Mouse (Mus musculus): ENCODE measurements around the gene Taok1. TPM values are rescaled to one million over a fixed set of nuclear protein-coding genes. Genes with fewer than 3 reads are reported as not detected.
"Not testable (repeated sequence)": the region's sequence is repeated elsewhere in the genome, so short reads cannot be mapped to it uniquely, and the experiment has no call there.

The Taok1 gene
- polyA plus RNA-seq, 1 experiment from 2014 or later = 15.1 TPM

DNA sequence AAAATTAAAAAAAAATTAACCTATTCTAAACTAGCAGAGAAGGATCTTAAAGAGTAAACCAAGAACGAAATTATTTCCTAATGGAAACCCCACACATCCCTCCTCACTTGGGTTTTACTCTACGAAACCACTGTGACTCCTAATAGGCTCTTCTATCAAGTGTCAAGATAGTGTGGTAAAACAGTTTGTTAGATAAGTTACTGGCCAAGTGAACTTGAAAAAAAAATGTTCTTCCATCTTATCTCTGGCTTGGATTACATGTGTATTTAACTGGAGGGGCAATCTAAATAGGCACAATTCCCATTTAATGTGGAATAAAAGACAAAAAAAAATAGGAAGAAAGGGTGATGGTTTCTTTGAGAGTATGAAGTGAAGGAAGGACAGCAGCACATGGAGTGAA lies 76.8 kb downstream of the Taok1 start:
- no peaks in the 10 kb centered on the region for H3K27me3 ChIP-seq (ENCODE audit: control insufficient read depth, insufficient read depth, low read length)
- H3K27ac ChIP-seq (replicated peaks; ENCODE audit: low read depth, low read length) = no peak overlapping the region
- H3K9me3 ChIP-seq (replicated peaks; ENCODE audit: control insufficient read depth, low read length) = no peaks in the 10 kb centered on the region
- H3K4me3 ChIP-seq (ENCODE audit: low read depth, low read length) = no peak overlapping the region
- DNase-seq (ENCODE audit: low spot score) (no peak), ATAC-seq (replicated peaks; ENCODE audit: insufficient number of reproducible peaks, low FRiP score, low TSS enrichment, low read depth) (no peak)
- 88% methylated on average over 2 of the region's 2 CpGs for WGBS
- H3K9ac ChIP-seq (replicated peaks; ENCODE audit: low read length) = no peak overlapping the region
- no peak overlapping the region for H3K4me2 ChIP-seq (ENCODE audit: low read depth, low read length)
- H3K36me3 ChIP-seq (replicated peaks; ENCODE audit: control insufficient read depth, insufficient read depth, low read depth, low read length) = no peaks in the 10 kb centered on the region; the same call in 1 of the 2 replicates
- H3K4me1 ChIP-seq (ENCODE audit: control insufficient read depth, insufficient read depth, low read length) = no peaks in the 10 kb centered on the region

DNA sequence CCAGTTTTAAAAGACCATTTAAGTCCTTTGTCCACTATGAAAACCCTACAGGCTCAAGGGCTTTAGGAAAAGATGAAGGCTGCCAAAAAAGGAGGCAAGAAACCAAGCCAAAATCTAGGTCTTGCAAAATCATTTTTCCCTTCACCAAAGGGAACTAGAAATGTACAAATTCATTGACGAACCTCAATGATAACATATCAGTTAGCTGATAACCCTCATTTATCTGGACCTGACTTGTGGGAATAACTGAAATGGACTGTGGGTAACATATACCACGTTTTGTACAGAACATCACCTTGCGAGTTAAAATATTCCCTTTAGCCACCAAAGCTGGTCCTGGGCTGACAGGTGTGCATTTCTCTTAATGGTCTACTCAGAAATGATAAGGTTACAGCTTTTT lies 78.0 kb downstream of the Taok1 start:
- Histone ChIP-seq H3K9me3 (replicated peaks; ENCODE audit: control insufficient read depth, low read length) (no peaks in the 10 kb centered on the region), H3K36me3 (replicated peaks; ENCODE audit: control insufficient read depth, insufficient read depth, low read depth, low read length) (no peaks in the 10 kb centered on the region; the same call in 1 of the 2 replicates), H3K4me2 (ENCODE audit: low read depth, low read length) (no peak overlapping the region), H3K4me3 (ENCODE audit: low read depth, low read length) (no peak overlapping the region), H3K4me1 (ENCODE audit: control insufficient read depth, insufficient read depth, low read length) (no peaks in the 10 kb centered on the region), H3K9ac (replicated peaks; ENCODE audit: low read length) (no peak overlapping the region), H3K27me3 (ENCODE audit: control insufficient read depth, insufficient read depth, low read length) (no peaks in the 10 kb centered on the region), H3K27ac (replicated peaks; ENCODE audit: low read depth, low read length) (no peak overlapping the region)
- WGBS = 88% methylated on average over 3 of the region's 3 CpGs
- no peak for ATAC-seq (replicated peaks; ENCODE audit: insufficient number of reproducible peaks, low FRiP score, low TSS enrichment, low read depth)
- DNase-seq (ENCODE audit: low spot score) = no peak

DNA sequence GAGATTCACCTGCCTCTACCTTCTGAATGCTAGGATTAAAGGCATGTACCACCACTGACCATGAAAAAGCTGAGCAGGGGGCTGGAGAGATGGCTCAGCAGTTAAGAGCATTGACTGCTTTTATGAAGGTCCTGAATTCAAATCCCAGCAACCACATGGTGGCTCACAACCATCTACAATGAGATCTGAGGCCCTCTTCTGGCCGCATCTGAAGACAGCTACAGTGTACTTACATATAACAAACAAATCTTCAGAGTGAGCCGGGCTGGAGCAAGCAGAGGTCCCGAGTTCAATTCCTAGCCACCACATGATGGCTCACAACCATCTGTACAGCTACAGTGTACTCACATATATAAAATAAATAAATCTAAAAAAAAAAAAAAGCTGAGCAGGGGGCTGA lies 79.2 kb downstream of the Taok1 start:
- not testable (repeated sequence) for H3K9ac ChIP-seq (replicated peaks; ENCODE audit: low read length); ATAC-seq (replicated peaks; ENCODE audit: insufficient number of reproducible peaks, low FRiP score, low TSS enrichment, low read depth); H3K4me3 ChIP-seq (ENCODE audit: low read depth, low read length); H3K9me3 ChIP-seq (replicated peaks; ENCODE audit: control insufficient read depth, low read length); H3K27ac ChIP-seq (replicated peaks; ENCODE audit: low read depth, low read length); H3K4me1 ChIP-seq (ENCODE audit: control insufficient read depth, insufficient read depth, low read length); H3K27me3 ChIP-seq (ENCODE audit: control insufficient read depth, insufficient read depth, low read length); H3K4me2 ChIP-seq (ENCODE audit: low read depth, low read length); H3K36me3 ChIP-seq (replicated peaks; ENCODE audit: control insufficient read depth, insufficient read depth, low read depth, low read length); DNase-seq (ENCODE audit: low spot score)
- WGBS = 93% methylated on average over 3 of the region's 3 CpGs

DNA sequence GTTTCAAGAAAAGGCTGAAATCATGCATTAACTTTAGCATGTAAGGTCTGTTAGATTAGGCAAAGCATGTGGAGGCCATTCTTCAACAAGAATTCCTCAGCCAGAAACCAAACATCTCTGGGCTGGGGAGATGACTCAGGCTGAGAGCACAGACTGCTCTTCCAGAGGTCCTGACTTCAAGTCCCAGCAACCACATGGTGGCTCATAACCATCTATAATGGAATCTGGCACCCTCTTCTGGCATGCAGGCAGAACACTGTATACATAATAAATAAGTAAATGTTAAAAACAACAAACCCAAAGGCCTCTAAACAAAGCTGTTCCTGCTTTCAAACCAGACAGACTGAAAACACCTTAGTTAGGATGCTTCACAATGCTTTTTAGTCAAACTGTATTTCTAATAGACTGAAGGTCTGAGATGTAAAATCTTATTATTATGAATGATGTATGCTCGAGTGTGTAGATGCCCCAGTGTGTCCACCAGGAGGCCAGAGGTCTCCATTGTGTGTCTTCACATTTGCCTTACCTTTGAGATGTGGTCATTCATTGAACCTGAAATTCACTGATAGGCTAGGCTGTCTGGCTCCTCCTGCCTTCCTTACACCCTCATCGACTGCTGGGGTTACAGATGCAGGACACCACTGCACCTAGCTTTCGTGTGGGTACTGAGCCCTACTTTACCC lies 81.7 kb downstream of the Taok1 start:
- ATAC-seq (replicated peaks; ENCODE audit: insufficient number of reproducible peaks, low FRiP score, low TSS enrichment, low read depth) (no peak), DNase-seq (ENCODE audit: low spot score) (no peak)
- Histone ChIP-seq H3K9ac (replicated peaks; ENCODE audit: low read length) (no peak overlapping the region), H3K27ac (replicated peaks; ENCODE audit: low read depth, low read length) (no peak overlapping the region), H3K4me1 (ENCODE audit: control insufficient read depth, insufficient read depth, low read length) (no peaks in the 10 kb centered on the region), H3K9me3 (replicated peaks; ENCODE audit: control insufficient read depth, low read length) (no peaks in the 10 kb centered on the region), H3K36me3 (replicated peaks; ENCODE audit: control insufficient read depth, insufficient read depth, low read depth, low read length) (no peaks in the 10 kb centered on the region; the same call in 1 of the 2 replicates), H3K27me3 (ENCODE audit: control insufficient read depth, insufficient read depth, low read length) (no peaks in the 10 kb centered on the region), H3K4me3 (ENCODE audit: low read depth, low read length) (no peak overlapping the region), H3K4me2 (ENCODE audit: low read depth, low read length) (no peak overlapping the region)
- 74% methylated on average over 3 of the region's 3 CpGs for WGBS

DNA sequence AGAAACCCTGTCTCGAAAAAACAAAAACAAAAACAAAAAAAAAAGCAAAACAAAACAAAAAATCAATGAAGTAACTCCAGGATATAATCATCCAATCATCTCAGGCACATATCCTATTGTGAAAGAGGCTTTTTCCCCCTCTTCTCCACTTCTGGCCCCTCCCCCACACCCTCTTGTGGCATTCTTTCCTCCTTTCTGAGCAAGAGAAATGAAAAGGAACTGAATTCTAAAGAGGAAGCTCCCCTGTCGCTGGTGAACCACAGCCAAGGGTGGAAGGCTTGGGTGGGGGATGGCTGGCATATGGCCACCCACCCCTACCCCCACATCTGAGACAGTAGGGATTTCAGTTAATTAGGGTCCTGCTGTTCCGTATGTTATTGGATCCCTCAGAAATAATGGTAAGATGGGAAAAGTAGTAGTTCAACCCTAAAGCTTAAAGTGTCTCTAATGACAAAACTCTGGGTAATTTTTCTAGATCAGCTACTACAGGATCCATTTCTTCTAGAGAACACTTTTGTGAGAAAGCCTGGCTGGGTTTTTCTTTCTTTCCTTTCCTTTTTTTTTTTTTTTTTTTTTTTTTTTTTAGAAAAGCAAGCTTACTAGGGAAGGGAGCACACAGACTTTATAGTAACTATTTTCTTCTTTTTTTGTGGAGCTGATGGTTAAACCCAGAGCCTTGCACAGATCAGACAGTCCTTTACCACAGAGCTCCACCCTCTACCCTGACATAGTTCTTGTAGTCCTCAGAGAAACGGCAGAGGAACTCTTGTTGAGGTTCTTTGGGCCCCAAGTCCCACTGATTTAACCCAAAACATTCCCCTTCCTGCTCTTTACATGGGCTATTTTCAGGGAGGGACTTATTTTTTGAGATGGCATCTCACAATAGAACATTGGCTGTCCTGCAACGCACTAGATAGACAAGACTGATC lies 86.8 kb downstream of the Taok1 start:
- H3K27me3 ChIP-seq (ENCODE audit: control insufficient read depth, insufficient read depth, low read length) = 0 out of 2 replicates have a peak, but pooled peaks cover 5% of the 10 kb centered on the region
- peak; percentile 40 for DNase-seq (ENCODE audit: low spot score)
- H3K4me1 ChIP-seq (ENCODE audit: control insufficient read depth, insufficient read depth, low read length) = peaks cover 3% of the 10 kb centered on the region
- no peaks in the 10 kb centered on the region for H3K9me3 ChIP-seq (replicated peaks; ENCODE audit: control insufficient read depth, low read length)
- no peak overlapping the region for H3K4me3 ChIP-seq (ENCODE audit: low read depth, low read length)
- no peak overlapping the region for H3K27ac ChIP-seq (replicated peaks; ENCODE audit: low read depth, low read length)
- 53% methylated on average over 5 of the region's 5 CpGs for WGBS
- ATAC-seq (replicated peaks; ENCODE audit: insufficient number of reproducible peaks, low FRiP score, low TSS enrichment, low read depth) = no peak
- no peak overlapping the region for H3K9ac ChIP-seq (replicated peaks; ENCODE audit: low read length)
- no peak overlapping the region for H3K4me2 ChIP-seq (ENCODE audit: low read depth, low read length)
- H3K36me3 ChIP-seq (replicated peaks; ENCODE audit: control insufficient read depth, insufficient read depth, low read depth, low read length) = no peaks in the 10 kb centered on the region

DNA sequence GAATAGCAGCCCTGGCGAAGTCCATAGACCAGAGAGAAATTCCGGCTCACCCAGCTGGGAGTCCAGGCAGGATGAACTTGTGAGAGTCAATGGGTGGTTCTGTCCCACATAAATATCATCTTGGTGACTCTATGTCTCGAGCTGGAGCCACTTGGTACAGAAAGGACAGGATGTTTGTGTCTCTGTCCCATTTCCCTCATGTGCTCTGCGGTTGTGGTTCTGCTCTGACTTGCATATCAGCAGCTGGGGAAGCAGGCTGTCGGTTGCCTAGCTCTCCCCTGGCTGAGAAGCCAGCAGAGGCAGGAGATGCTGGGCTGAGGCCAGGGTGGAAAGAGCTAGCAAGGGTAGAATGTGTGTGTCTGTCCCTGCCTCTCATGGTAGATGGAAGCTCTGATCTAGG lies 88.6 kb downstream of the Taok1 start, which contains the start of gene Gm10392:
TSS of gene Gm10392 (minus strand) at position 156 of the 400 bp plus-strand sequence.
- 0 out of 2 replicates have a peak within 1 kb of the TSS, but pooled peaks have one; percentile 8 for H3K27ac ChIP-seq (replicated peaks; ENCODE audit: low read depth, low read length)
- H3K4me1 ChIP-seq (ENCODE audit: control insufficient read depth, insufficient read depth, low read length) = peaks cover 12% of the 10 kb centered on the region
- no peak within 1 kb of the TSS; the same call in 1 of the 2 replicates for H3K4me2 ChIP-seq (ENCODE audit: low read depth, low read length)
- H3K27me3 ChIP-seq (ENCODE audit: control insufficient read depth, insufficient read depth, low read length) = peaks cover 8% of the 10 kb centered on the region
- WGBS = 81% methylated on average over 5 of the region's 5 CpGs
- no peak within 1 kb of the TSS for H3K9ac ChIP-seq (replicated peaks; ENCODE audit: low read length)
- H3K36me3 ChIP-seq (replicated peaks; ENCODE audit: control insufficient read depth, insufficient read depth, low read depth, low read length) = no peaks in the 10 kb centered on the region
- H3K4me3 ChIP-seq (ENCODE audit: low read depth, low read length) = no peak within 1 kb of the TSS
- ATAC-seq (replicated peaks; ENCODE audit: insufficient number of reproducible peaks, low FRiP score, low TSS enrichment, low read depth) = no peak
- H3K9me3 ChIP-seq (replicated peaks; ENCODE audit: control insufficient read depth, low read length) = no peaks in the 10 kb centered on the region
- no peak for DNase-seq (ENCODE audit: low spot score)

DNA sequence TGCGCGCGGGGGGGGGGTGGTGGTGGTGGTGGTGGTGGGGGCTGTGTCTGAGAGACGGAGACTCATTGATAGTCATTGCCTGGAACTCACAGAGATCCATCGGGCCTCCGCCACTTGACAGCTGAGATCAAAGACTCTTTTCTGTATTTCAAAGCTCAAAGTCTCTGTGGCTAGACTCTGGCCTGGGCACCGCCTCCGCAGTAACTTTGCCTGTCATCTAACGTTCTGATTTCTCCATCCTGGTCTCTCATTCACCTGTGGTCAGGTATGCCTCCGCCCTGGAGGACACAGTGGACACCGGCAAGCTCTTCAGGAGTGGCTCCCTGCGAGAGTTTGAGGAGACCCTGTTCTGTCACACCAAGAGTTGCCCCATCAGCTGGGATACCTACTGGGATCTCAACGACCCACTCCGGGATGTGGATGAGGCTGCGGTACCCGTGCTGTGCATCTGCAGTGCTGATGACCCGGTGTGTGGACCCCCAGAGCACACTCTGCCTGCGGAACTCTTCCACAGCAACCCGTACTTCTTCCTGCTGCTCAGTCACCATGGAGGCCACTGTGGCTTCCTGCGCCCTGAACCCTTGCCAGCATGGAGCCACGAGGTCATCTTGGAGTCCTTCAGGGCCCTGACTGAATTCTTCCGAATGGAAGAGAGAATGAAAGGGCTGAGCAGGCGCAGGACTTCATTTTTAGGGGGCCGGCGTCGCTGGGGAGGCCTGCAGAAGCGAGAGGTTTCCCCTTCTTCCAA lies 89.4 kb downstream of the Taok1 start:
- no peak overlapping the region for H3K4me3 ChIP-seq (ENCODE audit: low read depth, low read length)
- ATAC-seq (replicated peaks; ENCODE audit: insufficient number of reproducible peaks, low FRiP score, low TSS enrichment, low read depth) (no peak), DNase-seq (ENCODE audit: low spot score) (no peak)
- peaks cover 8% of the 10 kb centered on the region for H3K27me3 ChIP-seq (ENCODE audit: control insufficient read depth, insufficient read depth, low read length)
- H3K9me3 ChIP-seq (replicated peaks; ENCODE audit: control insufficient read depth, low read length) = no peaks in the 10 kb centered on the region
- H3K4me2 ChIP-seq (ENCODE audit: low read depth, low read length) = no peak overlapping the region
- WGBS = 81% methylated on average over 27 of the region's 27 CpGs
- H3K36me3 ChIP-seq (replicated peaks; ENCODE audit: control insufficient read depth, insufficient read depth, low read depth, low read length) = no peaks in the 10 kb centered on the region
- no peak overlapping the region for H3K27ac ChIP-seq (replicated peaks; ENCODE audit: low read depth, low read length)
- peaks cover 12% of the 10 kb centered on the region for H3K4me1 ChIP-seq (ENCODE audit: control insufficient read depth, insufficient read depth, low read length)
- no peak overlapping the region for H3K9ac ChIP-seq (replicated peaks; ENCODE audit: low read length)

All from embryonic facial prominence, embryonic 11.5 days (tissue).